Mouse (Mus musculus) liver, postnatal 0 days (tissue): ENCODE data around the gene Dpep3. TPM values are rescaled to one million over a fixed set of nuclear protein-coding genes. Genes with fewer than 3 reads are reported as not detected.

Source experiments
- ATAC-seq: fragments of 200-750 bp; cut with Nextera tagmentation; 2 replicates; pipeline ENCODE4 v1.8.0; 2017; ENCODE audit warnings: mild to moderate bottlenecking, moderate library complexity
- DNase-seq: peaks from one replicate; pipeline ENCODE4 v3.0.0-alpha.2; 2016
- H3K27ac ChIP-seq: fragments of 300-500 bp; sonication (generic); 2 replicates; pipeline ENCODE4 v1.5.1; 2014; ENCODE audit warnings: antibody characterized with exemption, moderate library complexity, mild to moderate bottlenecking, low read depth
- H3K27me3 ChIP-seq: fragments of 300-500 bp; sonication (generic); 2 replicates; pipeline ENCODE4 v1.6.1; 2014; ENCODE audit warnings: low read length, control low read depth, mixed read lengths; ENCODE audit not compliant: insufficient read depth
- H3K36me3 ChIP-seq: fragments of 300-500 bp; sonication (generic); replicated peaks from 2 replicates; pipeline ENCODE4 v1.6.1; 2014; ENCODE audit warnings: mild to moderate bottlenecking, control low read depth, low read length, moderate library complexity, mixed read lengths; ENCODE audit not compliant: insufficient read depth
- H3K4me1 ChIP-seq: fragments of 300-500 bp; sonication (generic); 2 replicates; pipeline ENCODE4 v1.6.1; 2014; ENCODE audit warnings: antibody characterized with exemption, mild to moderate bottlenecking, control low read depth; ENCODE audit not compliant: insufficient read depth
- H3K4me2 ChIP-seq: fragments of 300-500 bp; sonication (generic); 2 replicates; pipeline ENCODE4 v1.6.1; 2014; ENCODE audit warnings: low read depth, mild to moderate bottlenecking, low read length, moderate library complexity, mixed read lengths
- H3K4me3 ChIP-seq: fragments of 300-500 bp; sonication (generic); 2 replicates; pipeline ENCODE4 v1.5.1; 2014; ENCODE audit warnings: low read depth, low read length
- H3K9ac ChIP-seq: fragments of 300-500 bp; sonication (generic); replicated peaks from 2 replicates; pipeline ENCODE4 v1.6.1; 2014; ENCODE audit warnings: mild to moderate bottlenecking, moderate library complexity
- H3K9me3 ChIP-seq: fragments of 300-500 bp; sonication (generic); 2 replicates; pipeline ENCODE4 v1.6.1; 2016; ENCODE audit warnings: mild to moderate bottlenecking, control low read depth, low read length, mixed read lengths
- CTCF ChIP-seq: sonication (generic); IDR thresholded peaks from 2 replicates; pipeline ENCODE4 v1.5.1; 2016; ENCODE audit warnings: antibody characterized with exemption, low read depth
- EP300 ChIP-seq: IDR thresholded peaks from 2 replicates; pipeline ENCODE4 v1.6.1; 2016; ENCODE audit warnings: antibody characterized with exemption, low read depth, mild to moderate bottlenecking
- WGBS: fragments of 180-500 bp; shearing (Covaris S2); extraction: QIAGEN DNeasy Blood & Tissue Kit; methylation state at CpG from one replicate; pipeline ENCODE4 v1.1.7; 2014; ENCODE audit not compliant: insufficient replicate concordance; 5-methylcytosine and 5-hydroxymethylcytosine counted together
- polyA plus RNA-seq: library from polyadenylated mRNA; unstranded; fragments of >200 nt; fragmentation: Nextera tagmentation; extraction: Ambion mirVana; gene quantifications from 2 replicates; pipeline ENCODE4 v1.2.1, GENCODE M21; 2015

Gene Dpep3
- polyA plus RNA-seq, 1 experiment from 2014 or later = not detected

DNA sequence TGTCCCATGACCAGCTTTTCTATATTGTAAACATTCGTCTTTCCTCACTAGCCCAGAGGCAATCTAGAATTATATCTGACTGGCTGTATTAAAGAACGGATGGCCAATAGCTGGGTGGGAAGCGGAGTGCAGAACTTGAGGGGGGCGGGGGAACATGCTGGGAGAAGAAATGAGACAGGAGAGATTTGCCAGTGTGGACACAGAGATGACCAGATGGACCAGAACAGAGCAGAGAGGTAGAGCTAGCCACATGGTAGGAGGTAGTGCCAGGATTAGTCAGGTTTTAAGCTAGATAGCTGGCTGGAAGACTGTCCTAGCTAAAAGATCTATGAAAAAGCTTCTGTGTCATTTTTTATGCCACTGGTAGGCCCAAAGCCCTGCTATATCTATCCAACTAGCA lies 22.7 kb upstream of the Dpep3 start:
- H3K4me1 ChIP-seq = peaks cover 7% of the 10 kb centered on the region
- H3K4me3 ChIP-seq = no peak overlapping the region
- H3K9ac ChIP-seq = no peak overlapping the region
- DNase-seq (no peak), ATAC-seq (no peak)
- no peak overlapping the region for H3K27ac ChIP-seq
- no peaks in the 10 kb centered on the region for H3K27me3 ChIP-seq
- H3K9me3 ChIP-seq = no peaks in the 10 kb centered on the region
- no peak overlapping the region for H3K4me2 ChIP-seq
- no peak for TF ChIP-seq CTCF
- no peak for TF ChIP-seq EP300
- no peaks in the 10 kb centered on the region for H3K36me3 ChIP-seq
- 72% methylated on average over 4 of the region's 4 CpGs for WGBS

DNA sequence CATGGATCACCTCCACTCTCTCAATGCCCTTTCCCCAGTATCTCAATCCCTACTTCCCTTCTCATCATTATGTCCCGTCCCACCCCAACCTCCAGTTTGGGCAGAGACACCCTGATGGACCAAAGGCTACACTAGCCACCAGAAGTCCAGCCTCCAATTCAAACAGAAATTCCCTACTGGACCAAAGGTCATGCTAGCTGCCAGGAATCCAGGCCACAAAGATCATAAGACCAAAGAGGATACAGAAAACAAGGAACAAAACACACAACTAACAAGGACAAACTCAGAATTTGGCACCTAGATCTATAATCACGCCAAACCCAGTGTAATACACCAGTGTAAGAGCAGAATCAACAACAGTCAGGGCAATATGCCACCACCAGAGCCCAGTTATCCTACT lies 19.7 kb upstream of the Dpep3 start:
- ATAC-seq (peak; percentile 95), DNase-seq (peak; percentile 56)
- H3K4me2 ChIP-seq = no peak overlapping the region
- H3K4me3 ChIP-seq = no peak overlapping the region
- no peaks in the 10 kb centered on the region for H3K36me3 ChIP-seq
- H3K4me1 ChIP-seq = peaks cover 17% of the 10 kb centered on the region
- no peaks in the 10 kb centered on the region for H3K27me3 ChIP-seq
- H3K9ac ChIP-seq = no peak overlapping the region
- TF ChIP-seq EP300 = peak; percentile 86
- TF ChIP-seq CTCF = no peak
- H3K9me3 ChIP-seq = no peaks in the 10 kb centered on the region
- peak overlapping the region; percentile 90 for H3K27ac ChIP-seq
- 61% methylated on average over 2 of the region's 2 CpGs for whole genome bisulfite sequencing

DNA sequence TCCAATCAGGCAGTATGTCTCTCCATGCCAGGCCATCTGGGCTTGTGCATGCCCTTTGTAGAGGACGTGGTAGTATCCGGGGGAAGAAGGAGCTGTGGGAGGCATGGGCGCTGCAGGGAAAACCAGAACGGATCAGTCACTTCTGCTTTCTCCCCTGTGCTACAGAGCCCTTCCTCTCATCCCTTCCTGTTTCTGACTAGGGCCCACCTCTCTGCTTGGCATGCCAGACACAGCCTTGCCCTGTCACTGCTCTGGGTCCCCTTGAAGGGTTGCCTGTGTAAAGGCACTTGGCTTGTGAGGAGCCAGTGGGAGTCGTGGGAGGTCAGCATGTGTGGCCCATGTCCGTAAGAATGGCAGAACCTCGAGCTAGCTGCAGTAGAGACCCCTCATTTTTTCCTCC lies 17.1 kb upstream of the Dpep3 start:
- H3K4me1 ChIP-seq = peaks cover 24% of the 10 kb centered on the region
- H3K4me2 ChIP-seq = no peak overlapping the region
- H3K9me3 ChIP-seq = no peaks in the 10 kb centered on the region
- WGBS = 34% methylated on average over 4 of the region's 7 CpGs
- H3K36me3 ChIP-seq = no peaks in the 10 kb centered on the region
- H3K4me3 ChIP-seq = no peak overlapping the region
- DNase-seq = no peak
- ATAC-seq = no peak
- no peak for TF ChIP-seq CTCF
- no peak for TF ChIP-seq EP300
- H3K9ac ChIP-seq = no peak overlapping the region
- no peak overlapping the region for H3K27ac ChIP-seq
- no peaks in the 10 kb centered on the region for H3K27me3 ChIP-seq

DNA sequence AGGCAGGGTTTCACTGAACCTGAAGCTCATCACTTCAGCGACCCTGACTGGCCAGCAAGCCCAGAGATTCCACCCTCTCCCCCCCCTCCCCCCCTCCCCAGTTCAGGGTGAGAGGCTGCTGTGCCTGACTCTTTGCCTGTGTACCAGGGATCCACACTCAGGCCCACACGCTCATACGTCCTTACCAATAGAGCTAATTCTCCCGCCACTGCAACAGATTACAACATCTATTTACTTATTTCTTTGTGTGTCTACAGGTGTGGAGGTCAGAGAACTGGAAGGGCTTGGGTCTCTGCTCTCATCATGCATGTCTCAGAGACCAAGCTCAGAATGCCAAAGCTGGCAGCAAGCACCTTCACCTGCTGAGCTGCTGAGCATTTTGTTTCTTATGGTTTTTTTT lies 14.0 kb upstream of the Dpep3 start:
- 25% methylated on average over 4 of the region's 4 CpGs for WGBS
- Histone ChIP-seq H3K4me1 (peaks cover 24% of the 10 kb centered on the region), H3K9me3 (no peaks in the 10 kb centered on the region), H3K27ac (peak overlapping the region; percentile 80), H3K9ac (no peak overlapping the region), H3K4me3 (no peak overlapping the region), H3K27me3 (no peaks in the 10 kb centered on the region), H3K4me2 (no peak overlapping the region), H3K36me3 (no peaks in the 10 kb centered on the region)
- TF ChIP-seq EP300 = no peak
- no peak for TF ChIP-seq CTCF
- ATAC-seq (peak; percentile 83), DNase-seq (peak; percentile 30)

DNA sequence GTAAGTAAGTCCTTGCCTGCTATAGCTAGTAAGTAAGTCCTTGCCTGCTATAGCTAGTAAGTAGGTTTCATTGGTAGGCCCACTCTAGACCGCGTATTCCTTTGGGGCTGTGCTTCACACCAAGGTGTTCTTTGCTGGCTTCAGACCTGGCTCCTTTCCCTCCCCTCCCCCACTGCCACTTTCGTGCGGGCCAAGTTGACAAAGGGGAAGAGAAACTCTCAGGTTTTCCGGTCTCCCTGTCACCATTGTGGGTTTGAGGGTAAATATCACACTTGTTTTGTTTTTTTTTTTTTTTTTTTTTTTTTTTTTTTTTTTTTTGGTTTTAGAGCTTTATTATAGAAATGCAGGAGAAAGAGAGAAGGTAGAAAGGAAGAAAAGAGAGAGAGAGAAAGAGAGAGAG lies 13.3 kb upstream of the Dpep3 start:
- Histone ChIP-seq H3K36me3 (no peaks in the 10 kb centered on the region), H3K4me2 (no peak overlapping the region), H3K27ac (peak overlapping the region; percentile 34; the same call in 1 of the 2 replicates), H3K9ac (no peak overlapping the region), H3K9me3 (no peaks in the 10 kb centered on the region), H3K4me1 (peaks cover 23% of the 10 kb centered on the region), H3K4me3 (no peak overlapping the region), H3K27me3 (no peaks in the 10 kb centered on the region)
- TF ChIP-seq EP300 = no peak
- no peak for TF ChIP-seq CTCF
- DNase-seq = peak; percentile 45
- ATAC-seq = no peak
- WGBS = 42% methylated on average over 5 of the region's 5 CpGs

DNA sequence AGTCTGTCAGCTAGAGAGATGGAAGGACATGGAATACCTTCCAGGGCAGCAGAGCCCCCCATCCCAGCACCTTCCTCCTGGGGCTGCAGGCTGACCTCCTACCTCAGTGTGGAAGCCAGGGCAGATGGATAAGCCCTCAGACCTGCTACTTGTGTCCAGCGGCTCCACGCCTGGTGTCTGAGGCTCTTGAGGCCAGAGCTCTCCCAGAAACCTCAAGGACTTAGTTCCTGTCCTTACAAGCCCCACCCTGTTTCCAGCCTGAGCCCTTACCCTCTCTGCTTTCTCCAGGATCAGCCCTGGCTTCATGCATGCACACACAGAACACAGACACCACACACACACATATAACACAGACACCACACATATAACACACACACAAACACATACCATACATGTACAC lies 12.3 kb upstream of the Dpep3 start:
- DNase-seq (no peak), ATAC-seq (no peak)
- Histone ChIP-seq H3K4me3 (no peak overlapping the region), H3K9ac (no peak overlapping the region), H3K9me3 (no peaks in the 10 kb centered on the region), H3K27me3 (no peaks in the 10 kb centered on the region), H3K36me3 (no peaks in the 10 kb centered on the region), H3K4me2 (no peak overlapping the region), H3K4me1 (peaks cover 13% of the 10 kb centered on the region), H3K27ac (no peak overlapping the region)
- no peak for TF ChIP-seq CTCF
- no peak for TF ChIP-seq EP300
- 71% methylated on average over 2 of the region's 2 CpGs for WGBS

GRCm38 (mm10) chr8:105990856-105991387 lies 11.7 kb upstream of the Dpep3 start, which contains the start of gene Dus2:
Dus2 (plus strand) TSS chr8:105991337.
- no peak within 1 kb of the TSS for H3K4me3 ChIP-seq
- no peaks in the 10 kb centered on the region for H3K9me3 ChIP-seq
- H3K27ac ChIP-seq = no peak within 1 kb of the TSS
- H3K27me3 ChIP-seq = no peaks in the 10 kb centered on the region
- DNase-seq (peak; percentile 90), ATAC-seq (peak; percentile 70)
- no peak within 1 kb of the TSS for H3K4me2 ChIP-seq
- WGBS = 13% methylated on average over 15 of the region's 15 CpGs
- no peaks in the 10 kb centered on the region for H3K36me3 ChIP-seq
- TF ChIP-seq CTCF = peak; percentile 96
- TF ChIP-seq EP300 = no peak
- H3K4me1 ChIP-seq = peaks cover 10% of the 10 kb centered on the region
- H3K9ac ChIP-seq = no peak within 1 kb of the TSS
